Mouse (Mus musculus) hindbrain, embryonic 10.5 days (tissue): ENCODE results near the gene Arsa. TPM values are rescaled to one million over a fixed set of nuclear protein-coding genes. Genes with fewer than 3 reads are reported as not detected.

Source experiments
- DNase-seq: peaks from one replicate; pipeline ENCODE4 v3.0.0-alpha.2; 2017; ENCODE audit warnings: low spot score
- H3K27ac ChIP-seq: fragments of 300-500 bp; sonication (generic); 2 replicates; pipeline ENCODE4 v1.5.1; 2016; ENCODE audit warnings: mild to moderate bottlenecking, moderate library complexity
- H3K27me3 ChIP-seq: fragments of 300-500 bp; sonication (generic); 2 replicates; pipeline ENCODE4 v1.6.1; 2016; ENCODE audit warnings: mild to moderate bottlenecking; ENCODE audit not compliant: poor library complexity, insufficient read depth, severe bottlenecking
- H3K36me3 ChIP-seq: fragments of 300-500 bp; sonication (generic); 2 replicates; pipeline ENCODE4 v1.6.1; 2016; ENCODE audit warnings: mild to moderate bottlenecking, moderate library complexity
- H3K4me1 ChIP-seq: fragments of 300-500 bp; sonication (generic); replicated peaks from 2 replicates; pipeline ENCODE4 v1.6.1; 2016; ENCODE audit warnings: mild to moderate bottlenecking
- H3K4me3 ChIP-seq: fragments of 300-500 bp; sonication (generic); 2 replicates; pipeline ENCODE4 v1.5.1; 2016; ENCODE audit warnings: mild to moderate bottlenecking, moderate library complexity
- H3K9me3 ChIP-seq: fragments of 300-500 bp; sonication (generic); 2 replicates; pipeline ENCODE4 v1.6.1; 2016; ENCODE audit warnings: mild to moderate bottlenecking, moderate library complexity
- WGBS: fragments of 180-500 bp; shearing (Covaris S2); methylation state at CpG from one replicate; pipeline ENCODE4 v1.1.7; 2016; 5-methylcytosine and 5-hydroxymethylcytosine counted together
- polyA plus RNA-seq: library from polyadenylated mRNA; unstranded; fragments of >200 nt; fragmentation: Nextera tagmentation; extraction: Ambion mirVana; gene quantifications from 2 replicates; pipeline ENCODE4 v1.2.1, GENCODE M21; 2016

Arsa gene
- polyA plus RNA-seq, result 14.3 and 14.8 TPM in 2 replicates

GRCm38 (mm10) chr15:89477091-89477491 is at the start of gene Arsa:
Arsa (minus strand) TSS chr15:89477425.
- peaks cover 37% of the 10 kb centered on the region for H3K4me1 ChIP-seq
- H3K36me3 ChIP-seq, result 0 out of 2 replicates have a peak, but pooled peaks cover 5% of the 10 kb centered on the region
- DNase-seq, result no peak
- H3K9me3 ChIP-seq, result no peaks in the 10 kb centered on the region
- H3K4me3 ChIP-seq, result peak within 1 kb of the TSS; percentile 64
- H3K27me3 ChIP-seq, result peaks cover 4% of the 10 kb centered on the region; the same call in 1 of the 2 replicates
- WGBS, result 31% methylated on average over 9 of the region's 9 CpGs
- H3K27ac ChIP-seq, result peak within 1 kb of the TSS; percentile 87

GRCm38 (mm10) chr15:89526776-89527325 is 49.6 kb upstream of the Arsa start:
- peaks cover 46% of the 10 kb centered on the region for H3K27me3 ChIP-seq
- H3K4me1 ChIP-seq, result peaks cover 17% of the 10 kb centered on the region
- 0 out of 2 replicates have a peak, but pooled peaks cover 5% of the 10 kb centered on the region for H3K36me3 ChIP-seq
- no peak overlapping the region for H3K27ac ChIP-seq
- WGBS, result 92% methylated on average over 19 of the region's 19 CpGs
- no peaks in the 10 kb centered on the region for H3K9me3 ChIP-seq
- DNase-seq, result no peak
- H3K4me3 ChIP-seq, result no peak overlapping the region

- WGBS, result 85% methylated on average over 7 of the region's 7 CpGs
- 0 out of 2 replicates have a peak, but pooled peaks cover 5% of the 10 kb centered on the region for H3K36me3 ChIP-seq
- H3K4me3 ChIP-seq, result no peak overlapping the region
- H3K4me1 ChIP-seq, result peaks cover 17% of the 10 kb centered on the region
- no peak overlapping the region for H3K27ac ChIP-seq
- H3K27me3 ChIP-seq, result peaks cover 46% of the 10 kb centered on the region
- no peaks in the 10 kb centered on the region for H3K9me3 ChIP-seq
- no peak for DNase-seq
Measured at GRCm38 (mm10) chr15:89525896-89526295, 48.7 kb upstream of the Arsa start.

- 92% methylated on average over 8 of the region's 8 CpGs for WGBS
- Histone ChIP-seq H3K27ac (no peak overlapping the region), H3K9me3 (no peaks in the 10 kb centered on the region), H3K36me3 (0 out of 2 replicates have a peak, but pooled peaks cover 5% of the 10 kb centered on the region), H3K27me3 (peaks cover 46% of the 10 kb centered on the region), H3K4me3 (no peak overlapping the region), H3K4me1 (peaks cover 17% of the 10 kb centered on the region)
- no peak for DNase-seq
Measured at GRCm38 (mm10) chr15:89525464-89525863, 48.2 kb upstream of the Arsa start.

GRCm38 (mm10) chr15:89524611-89525415 is 47.6 kb upstream of the Arsa start:
- no peak for DNase-seq
- 68% methylated on average over 8 of the region's 8 CpGs for WGBS
- peaks cover 17% of the 10 kb centered on the region for H3K4me1 ChIP-seq
- no peak overlapping the region for H3K27ac ChIP-seq
- H3K9me3 ChIP-seq, result no peaks in the 10 kb centered on the region
- H3K27me3 ChIP-seq, result peaks cover 46% of the 10 kb centered on the region
- H3K4me3 ChIP-seq, result peak overlapping the region; percentile 70
- 0 out of 2 replicates have a peak, but pooled peaks cover 5% of the 10 kb centered on the region for H3K36me3 ChIP-seq

GRCm38 (mm10) chr15:89524001-89524571 is 46.9 kb upstream of the Arsa start:
- DNase-seq, result peak; percentile 40

GRCm38 (mm10) chr15:89523283-89523832 is 46.1 kb upstream of the Arsa start:
- H3K27me3 ChIP-seq, result peaks cover 46% of the 10 kb centered on the region

More at GRCm38 (mm10) chr15:89524001-89524571, 46.9 kb upstream of the Arsa start:
- Histone ChIP-seq H3K36me3 (0 out of 2 replicates have a peak, but pooled peaks cover 5% of the 10 kb centered on the region), H3K27ac (peak overlapping the region; percentile 36; the same call in 1 of the 2 replicates), H3K27me3 (peaks cover 46% of the 10 kb centered on the region), H3K9me3 (no peaks in the 10 kb centered on the region), H3K4me3 (peak overlapping the region; percentile 70), H3K4me1 (peaks cover 17% of the 10 kb centered on the region)
- WGBS, result 7% methylated on average over 52 of the region's 52 CpGs

GRCm38 (mm10) chr15:89522566-89523282 is 45.5 kb upstream of the Arsa start:
- Histone ChIP-seq H3K9me3 (no peaks in the 10 kb centered on the region), H3K27ac (no peak overlapping the region), H3K27me3 (peaks cover 46% of the 10 kb centered on the region), H3K4me3 (peak overlapping the region; percentile 70; the same call in 1 of the 2 replicates), H3K4me1 (peaks cover 17% of the 10 kb centered on the region), H3K36me3 (0 out of 2 replicates have a peak, but pooled peaks cover 5% of the 10 kb centered on the region)
- 89% methylated on average over 10 of the region's 10 CpGs for WGBS
- DNase-seq, result no peak

More at GRCm38 (mm10) chr15:89523283-89523832, 46.1 kb upstream of the Arsa start:
- peak overlapping the region; percentile 70 for H3K4me3 ChIP-seq
- H3K27ac ChIP-seq, result no peak overlapping the region
- H3K9me3 ChIP-seq, result no peaks in the 10 kb centered on the region
- H3K36me3 ChIP-seq, result 0 out of 2 replicates have a peak, but pooled peaks cover 5% of the 10 kb centered on the region
- H3K4me1 ChIP-seq, result peaks cover 17% of the 10 kb centered on the region
- peak; percentile 37 for DNase-seq
- 9% methylated on average over 47 of the region's 47 CpGs for WGBS

- no peak for DNase-seq
- Histone ChIP-seq H3K27ac (no peak overlapping the region), H3K9me3 (no peaks in the 10 kb centered on the region), H3K4me3 (no peak overlapping the region), H3K27me3 (peaks cover 46% of the 10 kb centered on the region), H3K36me3 (0 out of 2 replicates have a peak, but pooled peaks cover 4% of the 10 kb centered on the region), H3K4me1 (peaks cover 17% of the 10 kb centered on the region)
- WGBS, result 79% methylated on average over 7 of the region's 7 CpGs
Measured at GRCm38 (mm10) chr15:89521951-89522350, 44.7 kb upstream of the Arsa start.

- WGBS, result 84% methylated on average over 4 of the region's 4 CpGs
- no peaks in the 10 kb centered on the region for H3K4me1 ChIP-seq
- no peak overlapping the region for H3K27ac ChIP-seq
- H3K27me3 ChIP-seq, result no peaks in the 10 kb centered on the region
- peaks cover 5% of the 10 kb centered on the region; the same call in 1 of the 2 replicates for H3K36me3 ChIP-seq
- H3K4me3 ChIP-seq, result no peak overlapping the region
- DNase-seq, result no peak
- no peaks in the 10 kb centered on the region for H3K9me3 ChIP-seq
Measured at GRCm38 (mm10) chr15:89512679-89513078, 35.5 kb upstream of the Arsa start.

- no peak overlapping the region for H3K4me3 ChIP-seq
- H3K27me3 ChIP-seq, result peaks cover under 1% of the 10 kb centered on the region; the same call in 1 of the 2 replicates
- H3K36me3 ChIP-seq, result peaks cover 48% of the 10 kb centered on the region
- H3K9me3 ChIP-seq, result no peaks in the 10 kb centered on the region
- H3K4me1 ChIP-seq, result no peaks in the 10 kb centered on the region
- H3K27ac ChIP-seq, result no peak overlapping the region
- DNase-seq, result no peak
- 90% methylated on average over 8 of the region's 8 CpGs for WGBS
Measured at GRCm38 (mm10) chr15:89507751-89508150, 30.5 kb upstream of the Arsa start.

- DNase-seq, result no peak
- Histone ChIP-seq H3K36me3 (peaks cover 50% of the 10 kb centered on the region), H3K27ac (no peak overlapping the region), H3K4me3 (no peak overlapping the region), H3K27me3 (peaks cover 28% of the 10 kb centered on the region), H3K9me3 (no peaks in the 10 kb centered on the region), H3K4me1 (peaks cover 15% of the 10 kb centered on the region)
- WGBS, result 96% methylated on average over 9 of the region's 9 CpGs
Measured at GRCm38 (mm10) chr15:89504838-89505237, 27.6 kb upstream of the Arsa start.
